Mouse (Mus musculus) right cerebral cortex, postnatal 10 days (tissue): ENCODE results near the gene Tmem274.

Source experiments
- DNase-seq, 2 experiments: peaks; one replicate each; pipeline ENCODE4 v3.0.0; 2021; ENCODE audit warnings: low spot score in 2 of 2

The Tmem274 gene

GRCm38 (mm10) chr4:149525170-149525569, 48.0 kb downstream of the Tmem274 start:
- no peak for DNase-seq

- DNase-seq = no peak
Measured at GRCm38 (mm10) chr4:149525811-149526210, 48.6 kb downstream of the Tmem274 start.

GRCm38 (mm10) chr4:149526330-149526729, 49.2 kb downstream of the Tmem274 start:
- DNase-seq = no peak

- no peak for DNase-seq
Measured at GRCm38 (mm10) chr4:149527621-149528354, 50.6 kb downstream of the Tmem274 start.

GRCm38 (mm10) chr4:149529691-149530090, 52.5 kb downstream of the Tmem274 start:
- no peak for DNase-seq
